Mouse (Mus musculus) liver, embryonic 15.5 days (tissue): ENCODE results near the gene Pbx2. TPM values are rescaled to one million over a fixed set of nuclear protein-coding genes. Genes with fewer than 3 reads are reported as not detected.

ENCODE experiments used
- ATAC-seq: fragments of 200-750 bp; cut with Nextera tagmentation; 2 replicates; pipeline ENCODE4 v1.8.0; 2017; ENCODE audit warnings: moderate number of reproducible peaks, mild to moderate bottlenecking, moderate library complexity; ENCODE audit not compliant: insufficient read depth
- H3K27ac ChIP-seq: fragments of 300-500 bp; sonication (generic); replicated peaks from 2 replicates; pipeline ENCODE4 v1.5.1; 2015; ENCODE audit warnings: mild to moderate bottlenecking, inconsistent platforms
- H3K27me3 ChIP-seq: fragments of 300-500 bp; sonication (generic); 2 replicates; pipeline ENCODE4 v1.6.1; 2015; ENCODE audit warnings: mild to moderate bottlenecking, inconsistent platforms
- H3K36me3 ChIP-seq: fragments of 300-500 bp; sonication (generic); replicated peaks from 2 replicates; pipeline ENCODE4 v1.6.1; 2015; ENCODE audit warnings: moderate library complexity, mild to moderate bottlenecking, inconsistent platforms
- H3K4me1 ChIP-seq: fragments of 300-500 bp; sonication (generic); replicated peaks from 2 replicates; pipeline ENCODE4 v1.6.1; 2015; ENCODE audit warnings: inconsistent platforms
- H3K4me2 ChIP-seq: fragments of 300-500 bp; sonication (generic); 2 replicates; pipeline ENCODE4 v1.6.1; 2015; ENCODE audit warnings: moderate library complexity, mild to moderate bottlenecking, inconsistent platforms
- H3K4me3 ChIP-seq: fragments of 300-500 bp; sonication (generic); replicated peaks from 2 replicates; pipeline ENCODE4 v1.5.1; 2015; ENCODE audit warnings: mild to moderate bottlenecking, inconsistent platforms
- H3K9ac ChIP-seq: fragments of 300-500 bp; sonication (generic); 2 replicates; pipeline ENCODE4 v1.6.1; 2015; ENCODE audit warnings: moderate library complexity, mild to moderate bottlenecking, inconsistent platforms
- H3K9me3 ChIP-seq: fragments of 300-500 bp; sonication (generic); replicated peaks from 2 replicates; pipeline ENCODE4 v1.6.1; 2016; ENCODE audit warnings: inconsistent platforms
- WGBS: fragments of 180-500 bp; shearing (Covaris S2); methylation state at CpG from one replicate; pipeline ENCODE4 v1.1.7; 2015; ENCODE audit warnings: mixed read lengths; ENCODE audit not compliant: insufficient replicate concordance; 5-methylcytosine and 5-hydroxymethylcytosine counted together
- polyA plus RNA-seq: library from polyadenylated mRNA; unstranded; fragments of >200 nt; fragmentation: Nextera tagmentation; extraction: Ambion mirVana; gene quantifications from 2 replicates; pipeline ENCODE4 v1.2.1, GENCODE M21; 2015

The Pbx2 gene
- polyA plus RNA-seq, 1 experiment from 2014 or later: 2.4 TPM

DNA sequence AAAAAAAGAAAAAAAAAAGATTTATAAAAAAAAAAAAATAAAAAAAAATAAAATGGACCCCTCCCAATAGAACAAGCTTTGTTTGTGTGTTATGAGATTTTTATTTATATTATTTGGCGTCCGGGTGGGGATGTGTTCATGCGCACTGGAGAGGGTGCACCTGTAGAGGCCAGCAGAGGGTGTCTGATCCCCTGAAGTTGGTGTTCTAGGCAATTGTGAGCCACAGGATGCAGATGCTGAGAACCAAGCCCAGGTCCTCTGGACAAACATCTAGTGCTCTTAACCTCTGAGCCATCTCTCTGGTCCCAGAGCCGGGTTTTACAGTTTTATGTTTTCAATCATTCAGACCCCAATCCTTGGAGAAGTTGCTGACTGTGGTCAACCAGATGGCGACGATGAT, 30.6 kb upstream of the Pbx2 start:
- ATAC-seq: no peak
- 77% methylated on average over 6 of the region's 6 CpGs for WGBS
- peaks cover 18% of the 10 kb centered on the region for H3K4me1 ChIP-seq
- H3K4me3 ChIP-seq: no peak overlapping the region
- no peaks in the 10 kb centered on the region for H3K36me3 ChIP-seq
- no peak overlapping the region for H3K27ac ChIP-seq
- H3K9ac ChIP-seq: no peak overlapping the region
- no peaks in the 10 kb centered on the region for H3K9me3 ChIP-seq
- H3K4me2 ChIP-seq: no peak overlapping the region
- peaks cover 23% of the 10 kb centered on the region; the same call in 1 of the 2 replicates for H3K27me3 ChIP-seq

DNA sequence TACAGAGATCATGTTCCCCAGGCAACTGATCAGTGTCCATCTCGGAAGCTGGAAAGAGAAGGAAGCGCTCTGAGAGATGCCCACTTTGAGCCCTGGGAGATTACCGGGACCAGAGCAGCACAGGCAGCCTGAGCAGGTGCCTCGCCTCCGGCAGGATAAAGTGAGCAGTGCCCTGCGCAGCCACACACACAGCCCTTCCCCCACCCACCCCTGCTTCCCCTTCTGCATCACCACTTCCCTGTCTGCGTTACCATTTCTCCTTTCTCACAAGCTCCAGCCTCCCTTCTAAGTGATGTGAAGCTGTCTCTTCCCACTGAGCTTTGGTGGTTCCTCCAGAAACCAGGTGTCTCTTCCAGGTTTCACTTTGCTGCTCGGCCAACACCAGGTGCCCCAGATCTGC, 29.9 kb upstream of the Pbx2 start:
- H3K9ac ChIP-seq: no peak overlapping the region
- peaks cover 18% of the 10 kb centered on the region for H3K4me1 ChIP-seq
- H3K36me3 ChIP-seq: no peaks in the 10 kb centered on the region
- no peaks in the 10 kb centered on the region for H3K9me3 ChIP-seq
- peak overlapping the region; percentile 27; the same call in 1 of the 2 replicates for H3K4me2 ChIP-seq
- H3K27me3 ChIP-seq: peaks cover 25% of the 10 kb centered on the region; the same call in 1 of the 2 replicates
- no peak overlapping the region for H3K4me3 ChIP-seq
- H3K27ac ChIP-seq: 0 out of 2 replicates have a peak overlapping the region, but pooled peaks have one; percentile 15
- no peak for ATAC-seq
- 24% methylated on average over 8 of the region's 8 CpGs for WGBS

DNA sequence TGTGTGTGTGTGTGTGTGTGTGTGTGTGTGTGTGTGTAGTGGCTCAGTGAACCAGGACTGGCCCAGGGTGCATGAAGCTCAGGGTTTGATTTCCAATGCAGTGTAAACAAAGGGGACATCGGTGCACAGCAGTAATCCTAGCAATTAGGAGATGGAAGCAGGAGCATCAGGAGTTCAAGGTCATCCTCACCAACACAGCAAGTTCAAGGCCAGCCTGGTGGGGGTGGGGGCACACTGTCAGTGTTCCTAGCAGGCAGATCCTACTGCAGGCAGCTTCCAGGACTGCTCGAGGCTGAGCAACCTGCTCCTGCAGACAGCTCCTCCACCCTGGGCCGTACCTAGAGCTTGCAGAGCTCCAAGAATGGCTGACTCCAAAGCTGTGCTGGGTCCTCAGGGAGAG, 28.5 kb upstream of the Pbx2 start:
- Histone ChIP-seq H3K27me3 (peaks cover 21% of the 10 kb centered on the region), H3K36me3 (no peaks in the 10 kb centered on the region), H3K9ac (no peak overlapping the region), H3K27ac (no peak overlapping the region), H3K4me2 (no peak overlapping the region), H3K4me1 (peaks cover 18% of the 10 kb centered on the region), H3K9me3 (no peaks in the 10 kb centered on the region), H3K4me3 (no peak overlapping the region)
- ATAC-seq: no peak
- 62% methylated on average over 3 of the region's 3 CpGs for WGBS

DNA sequence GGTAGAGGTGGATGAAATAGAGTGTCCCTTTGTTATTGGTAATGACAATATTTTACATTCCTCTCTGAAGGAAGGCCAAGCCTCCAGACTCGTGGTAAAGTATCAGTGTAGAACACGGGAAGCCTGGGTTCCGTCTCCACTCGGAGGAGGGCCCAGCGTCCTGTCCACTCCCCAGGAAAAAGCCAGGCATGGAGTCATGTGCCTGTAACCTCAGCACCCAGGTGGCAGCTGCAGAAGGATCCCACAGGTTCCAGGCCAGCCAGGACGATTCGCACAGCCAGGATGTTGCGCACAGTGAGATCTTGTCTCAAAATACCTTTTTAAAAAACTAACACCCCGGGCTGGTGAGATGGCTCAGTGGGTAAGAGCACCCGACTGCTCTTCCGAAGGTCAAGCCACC, 27.7 kb upstream of the Pbx2 start:
- Histone ChIP-seq H3K4me3 (no peak overlapping the region), H3K9ac (no peak overlapping the region), H3K27ac (no peak overlapping the region), H3K27me3 (peaks cover 22% of the 10 kb centered on the region), H3K4me1 (peaks cover 18% of the 10 kb centered on the region), H3K9me3 (no peaks in the 10 kb centered on the region), H3K4me2 (no peak overlapping the region), H3K36me3 (no peaks in the 10 kb centered on the region)
- ATAC-seq: no peak
- WGBS: 69% methylated on average over 11 of the region's 11 CpGs

DNA sequence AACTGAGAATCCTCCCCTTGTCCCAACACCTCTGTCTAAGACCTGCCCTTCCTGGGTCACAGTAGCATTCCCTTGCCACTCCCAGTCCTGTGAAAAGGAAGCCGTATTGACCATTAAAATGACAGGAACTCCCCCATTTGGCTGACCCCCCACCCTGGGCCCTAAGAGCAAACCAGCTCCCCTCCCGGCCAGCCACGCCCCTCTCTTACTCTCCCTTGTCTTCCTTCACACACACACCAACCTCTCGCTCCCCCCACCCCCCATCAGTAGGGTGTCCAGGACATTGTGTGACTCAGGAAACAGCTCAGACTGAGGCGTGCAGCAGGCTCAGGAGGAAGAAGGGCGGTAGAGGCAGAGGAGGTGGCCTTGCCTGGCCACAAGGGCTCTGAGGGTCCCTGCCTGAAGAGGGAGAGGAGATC, 27.1 kb upstream of the Pbx2 start, which contains the start of gene Notch4:
Gene Notch4 (plus strand): TSS at position 266 of the 419 bp plus-strand sequence.
- Histone ChIP-seq H3K4me1 (peaks cover 18% of the 10 kb centered on the region), H3K9ac (no peak within 1 kb of the TSS), H3K4me2 (no peak within 1 kb of the TSS), H3K4me3 (no peak within 1 kb of the TSS), H3K27ac (0 out of 2 replicates have a peak within 1 kb of the TSS, but pooled peaks have one; percentile 7), H3K27me3 (peaks cover 23% of the 10 kb centered on the region), H3K36me3 (no peaks in the 10 kb centered on the region), H3K9me3 (no peaks in the 10 kb centered on the region)
- WGBS: 11% methylated on average over 6 of the region's 6 CpGs
- peak; percentile 37; the same call in 1 of the 2 replicates for ATAC-seq

DNA sequence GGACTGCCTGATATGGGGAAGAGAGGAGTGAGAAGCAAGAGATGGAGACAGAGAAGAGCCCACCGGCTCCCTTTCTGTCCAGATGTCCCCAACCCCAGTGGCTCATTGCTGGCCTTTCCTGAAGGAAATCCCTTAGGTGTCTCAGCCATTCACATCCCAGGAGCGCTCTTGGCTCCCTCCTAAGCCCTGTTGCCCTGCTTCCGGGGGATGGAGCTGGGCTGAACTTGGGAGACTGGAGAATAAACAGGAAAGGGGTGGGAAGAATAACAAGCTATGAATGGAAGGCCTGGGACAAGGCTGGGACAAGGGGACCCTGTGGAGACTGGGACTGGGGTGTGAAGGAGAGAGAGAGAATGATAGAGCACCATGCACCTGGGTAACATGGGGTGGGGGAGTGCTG, 26.3 kb upstream of the Pbx2 start:
- no peak overlapping the region for H3K4me3 ChIP-seq
- no peak overlapping the region for H3K9ac ChIP-seq
- H3K36me3 ChIP-seq: no peaks in the 10 kb centered on the region
- no peak for ATAC-seq
- 47% methylated on average over 3 of the region's 3 CpGs for WGBS
- 0 out of 2 replicates have a peak overlapping the region, but pooled peaks have one; percentile 7 for H3K27ac ChIP-seq
- peaks cover 13% of the 10 kb centered on the region for H3K4me1 ChIP-seq
- no peaks in the 10 kb centered on the region for H3K9me3 ChIP-seq
- no peak overlapping the region for H3K4me2 ChIP-seq
- peaks cover 23% of the 10 kb centered on the region for H3K27me3 ChIP-seq

DNA sequence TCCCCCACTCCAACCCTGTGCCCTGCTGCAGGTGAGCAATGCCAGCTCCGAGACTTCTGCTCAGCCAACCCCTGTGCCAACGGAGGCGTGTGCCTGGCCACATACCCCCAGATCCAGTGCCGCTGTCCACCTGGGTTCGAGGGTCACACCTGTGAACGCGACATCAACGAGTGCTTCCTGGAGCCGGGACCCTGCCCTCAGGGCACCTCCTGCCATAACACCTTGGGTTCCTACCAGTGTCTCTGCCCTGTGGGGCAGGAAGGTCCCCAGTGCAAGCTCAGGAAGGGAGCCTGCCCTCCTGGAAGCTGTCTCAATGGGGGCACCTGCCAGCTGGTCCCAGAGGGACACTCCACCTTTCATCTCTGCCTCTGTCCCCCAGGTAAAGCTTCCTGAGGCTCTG, 23.8 kb upstream of the Pbx2 start:
- H3K4me2 ChIP-seq: no peak overlapping the region

DNA sequence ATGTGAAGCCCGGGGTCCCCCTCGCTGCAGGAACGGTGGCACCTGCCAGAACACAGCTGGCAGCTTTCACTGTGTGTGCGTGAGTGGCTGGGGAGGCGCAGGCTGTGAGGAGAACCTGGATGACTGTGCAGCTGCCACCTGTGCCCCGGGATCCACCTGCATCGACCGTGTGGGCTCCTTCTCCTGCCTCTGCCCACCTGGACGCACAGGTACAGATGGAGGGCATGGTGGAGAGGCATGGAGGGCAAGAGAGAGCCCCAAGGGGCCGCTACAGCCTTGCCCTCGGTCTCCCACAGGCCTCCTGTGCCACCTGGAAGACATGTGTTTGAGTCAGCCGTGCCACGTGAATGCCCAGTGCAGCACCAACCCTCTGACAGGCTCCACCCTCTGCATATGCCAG, 22.6 kb upstream of the Pbx2 start:
- H3K9me3 ChIP-seq: no peaks in the 10 kb centered on the region
- WGBS: 64% methylated on average over 13 of the region's 13 CpGs
- no peaks in the 10 kb centered on the region for H3K36me3 ChIP-seq
- H3K4me2 ChIP-seq: no peak overlapping the region
- H3K4me3 ChIP-seq: no peak overlapping the region
- no peak for ATAC-seq
- H3K27me3 ChIP-seq: peaks cover 27% of the 10 kb centered on the region
- no peaks in the 10 kb centered on the region; the same call in 1 of the 2 replicates for H3K4me1 ChIP-seq
- H3K27ac ChIP-seq: no peak overlapping the region
- H3K9ac ChIP-seq: no peak overlapping the region

More for the DNA sequence above, 23.8 kb upstream of the Pbx2 start:
- no peak overlapping the region for H3K27ac ChIP-seq
- H3K4me1 ChIP-seq: no peaks in the 10 kb centered on the region; the same call in 1 of the 2 replicates
- H3K9ac ChIP-seq: no peak overlapping the region
- H3K4me3 ChIP-seq: no peak overlapping the region
- ATAC-seq: no peak
- WGBS: 62% methylated on average over 9 of the region's 9 CpGs
- H3K36me3 ChIP-seq: no peaks in the 10 kb centered on the region
- H3K27me3 ChIP-seq: peaks cover 27% of the 10 kb centered on the region
- no peaks in the 10 kb centered on the region for H3K9me3 ChIP-seq

DNA sequence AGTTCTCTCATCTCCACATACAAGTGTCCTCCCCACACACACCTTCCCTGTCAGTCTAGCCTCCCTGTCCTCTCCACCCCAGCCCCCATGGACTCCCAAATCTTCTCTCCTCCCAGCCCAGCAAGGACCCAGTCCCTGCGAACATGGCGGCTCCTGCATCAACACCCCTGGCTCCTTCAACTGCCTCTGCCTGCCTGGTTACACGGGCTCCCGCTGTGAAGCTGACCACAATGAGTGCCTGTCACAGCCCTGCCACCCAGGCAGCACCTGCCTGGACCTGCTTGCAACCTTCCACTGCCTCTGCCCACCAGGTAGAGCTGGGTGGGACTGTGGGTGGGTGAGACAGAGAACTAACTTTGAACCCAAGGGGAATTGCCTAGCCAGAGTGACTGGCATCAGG, 21.1 kb upstream of the Pbx2 start:
- Histone ChIP-seq H3K9me3 (no peaks in the 10 kb centered on the region), H3K27me3 (peaks cover 24% of the 10 kb centered on the region), H3K9ac (no peak overlapping the region), H3K27ac (no peak overlapping the region), H3K4me3 (no peak overlapping the region), H3K4me1 (no peaks in the 10 kb centered on the region), H3K4me2 (no peak overlapping the region), H3K36me3 (no peaks in the 10 kb centered on the region)
- ATAC-seq: no peak
- 52% methylated on average over 4 of the region's 4 CpGs for WGBS

DNA sequence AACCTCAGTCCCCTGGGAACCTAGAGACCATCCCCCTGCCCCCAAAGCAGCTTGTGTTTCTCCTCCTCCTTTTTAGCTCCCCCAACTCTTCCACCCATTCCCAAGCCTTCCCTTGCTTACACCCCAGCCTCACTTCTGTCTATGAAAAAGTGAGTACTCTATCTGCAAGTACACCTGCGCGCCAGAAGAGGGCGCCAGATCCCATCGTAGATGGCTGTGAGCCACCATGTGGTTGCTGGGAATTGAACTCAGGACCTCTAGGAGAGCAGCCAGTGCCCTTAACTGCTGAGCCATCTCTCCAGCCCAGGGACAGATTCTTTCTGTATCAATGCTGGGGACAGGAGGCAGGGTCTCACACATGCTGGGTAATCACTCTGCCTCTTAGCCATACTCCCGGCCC, 19.2 kb upstream of the Pbx2 start:
- Histone ChIP-seq H3K4me2 (no peak overlapping the region), H3K4me1 (no peaks in the 10 kb centered on the region), H3K36me3 (no peaks in the 10 kb centered on the region), H3K27ac (no peak overlapping the region), H3K4me3 (no peak overlapping the region), H3K9me3 (no peaks in the 10 kb centered on the region), H3K9ac (no peak overlapping the region), H3K27me3 (peaks cover 17% of the 10 kb centered on the region)
- WGBS: 19% methylated on average over 5 of the region's 5 CpGs
- no peak for ATAC-seq

DNA sequence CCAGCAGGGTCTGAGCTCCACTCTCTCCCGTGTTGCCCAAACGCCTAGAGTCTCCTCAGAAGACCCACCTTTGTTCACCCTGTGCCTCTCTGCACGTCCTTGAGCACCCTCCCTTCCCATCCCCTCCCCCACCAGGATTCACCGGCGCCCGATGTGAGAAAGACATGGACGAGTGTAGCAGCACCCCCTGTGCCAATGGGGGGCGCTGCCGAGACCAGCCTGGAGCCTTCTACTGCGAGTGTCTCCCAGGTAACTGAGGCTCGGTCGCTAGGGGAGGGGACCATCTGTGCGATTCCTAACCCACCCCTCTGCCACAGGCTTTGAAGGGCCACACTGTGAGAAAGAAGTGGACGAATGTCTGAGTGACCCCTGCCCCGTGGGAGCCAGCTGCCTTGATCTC, 18.7 kb upstream of the Pbx2 start:
- 38% methylated on average over 15 of the region's 15 CpGs for WGBS
- no peaks in the 10 kb centered on the region for H3K9me3 ChIP-seq
- H3K27me3 ChIP-seq: peaks cover 12% of the 10 kb centered on the region
- H3K4me1 ChIP-seq: no peaks in the 10 kb centered on the region
- no peak overlapping the region for H3K4me2 ChIP-seq
- H3K9ac ChIP-seq: no peak overlapping the region
- ATAC-seq: no peak
- H3K4me3 ChIP-seq: no peak overlapping the region
- H3K36me3 ChIP-seq: no peaks in the 10 kb centered on the region
- H3K27ac ChIP-seq: no peak overlapping the region

DNA sequence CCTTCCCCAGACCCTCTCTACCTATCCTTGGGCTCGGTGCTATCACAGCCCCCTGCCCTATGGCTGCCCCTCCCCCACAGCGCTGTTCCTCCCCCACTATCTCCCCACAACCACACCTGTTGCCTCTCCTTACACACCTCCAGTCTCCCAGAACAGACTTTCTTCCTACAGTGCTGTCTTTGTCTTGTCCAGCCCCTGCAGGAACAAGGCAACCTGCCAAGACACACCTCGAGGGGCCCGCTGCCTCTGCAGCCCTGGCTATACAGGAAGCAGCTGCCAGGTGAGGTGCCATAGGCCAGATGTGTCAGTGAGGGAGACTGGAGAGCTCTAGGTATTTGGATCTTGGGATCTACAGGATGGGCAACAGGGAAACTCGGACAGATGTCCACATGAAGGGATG, 14.5 kb upstream of the Pbx2 start:
- no peaks in the 10 kb centered on the region for H3K27me3 ChIP-seq
- no peak overlapping the region for H3K27ac ChIP-seq
- no peaks in the 10 kb centered on the region for H3K4me1 ChIP-seq
- WGBS: 44% methylated on average over 5 of the region's 5 CpGs
- H3K36me3 ChIP-seq: no peaks in the 10 kb centered on the region
- no peak overlapping the region for H3K4me3 ChIP-seq
- H3K9me3 ChIP-seq: no peaks in the 10 kb centered on the region
- ATAC-seq: no peak
- H3K4me2 ChIP-seq: no peak overlapping the region
- no peak overlapping the region for H3K9ac ChIP-seq
